Mouse (Mus musculus): ENCODE data around the gene Msi2. TPM values are rescaled to one million over a fixed set of nuclear protein-coding genes. Genes with fewer than 3 reads are reported as not detected.

Gene Msi2
- total and polyA plus RNA-seq, 2 experiments from 2014 or later, result 22.1 to 94.6 TPM

GRCm38 (mm10) chr11:88493795-88494559 lies 224.3 kb downstream of the Msi2 start:
- no peak overlapping the region for H3K4me3 ChIP-seq (ENCODE audit: low read depth, low read length)
- H3K4me1 ChIP-seq (ENCODE audit: control insufficient read depth, insufficient read depth), result peaks cover 36% of the 10 kb centered on the region
- H3K27ac ChIP-seq (ENCODE audit: low read depth), result no peak overlapping the region
- H3K9me3 ChIP-seq (replicated peaks; ENCODE audit: control insufficient read depth, low read length), result no peaks in the 10 kb centered on the region
- WGBS, result 89% methylated on average over 18 of the region's 18 CpGs
- no peak overlapping the region for H3K4me2 ChIP-seq (ENCODE audit: low read depth, low read length)
- H3K36me3 ChIP-seq (replicated peaks; ENCODE audit: control insufficient read depth, insufficient read depth, low read length), result no peaks in the 10 kb centered on the region
- no peak overlapping the region for H3K9ac ChIP-seq (replicated peaks; ENCODE audit: low read depth, low read length)
- TF ChIP-seq CTCF (IDR thresholded peaks at IDR 0.05; ENCODE audit: low read depth) (no peak), EP300 (IDR thresholded peaks at IDR 0.05; ENCODE audit: low read depth) (no peak)
- H3K27me3 ChIP-seq (ENCODE audit: control insufficient read depth, insufficient read depth, low read length), result no peaks in the 10 kb centered on the region
- ATAC-seq (ENCODE audit: insufficient read depth, low read depth) (no peak), DNase-seq (ENCODE audit: low spot score) (no peak)

DNA sequence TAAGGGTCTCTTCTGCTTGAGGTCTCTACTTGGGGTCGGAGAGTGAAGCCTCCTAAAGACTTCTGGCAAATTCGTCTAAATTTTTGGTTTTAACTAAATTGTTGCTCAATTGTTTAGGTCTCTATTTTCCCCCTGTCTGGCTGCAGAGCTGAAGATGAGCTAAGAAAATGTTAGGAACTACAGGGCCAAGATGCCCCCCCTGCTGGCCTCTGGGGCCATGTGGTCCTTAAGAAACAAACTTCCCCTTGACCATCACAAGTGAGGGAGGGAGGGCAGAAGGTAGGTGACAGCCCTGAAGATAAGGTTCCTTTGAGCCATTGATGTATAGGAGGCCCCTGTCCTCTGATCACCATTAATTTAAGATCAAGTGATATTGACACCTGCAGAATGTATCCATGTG lies 225.7 kb downstream of the Msi2 start:
- Histone ChIP-seq H3K4me3 (ENCODE audit: low read depth, low read length) (no peak overlapping the region), H3K9me3 (replicated peaks; ENCODE audit: control insufficient read depth, low read length) (no peaks in the 10 kb centered on the region), H3K4me2 (ENCODE audit: low read depth, low read length) (no peak overlapping the region), H3K4me1 (ENCODE audit: control insufficient read depth, insufficient read depth) (peaks cover 34% of the 10 kb centered on the region), H3K27ac (ENCODE audit: low read depth) (no peak overlapping the region), H3K27me3 (ENCODE audit: control insufficient read depth, insufficient read depth, low read length) (no peaks in the 10 kb centered on the region), H3K36me3 (replicated peaks; ENCODE audit: control insufficient read depth, insufficient read depth, low read length) (no peaks in the 10 kb centered on the region), H3K9ac (replicated peaks; ENCODE audit: low read depth, low read length) (no peak overlapping the region)
- WGBS, result 82% methylated on average over 2 of the region's 2 CpGs
- ATAC-seq (ENCODE audit: insufficient read depth, low read depth), result no peak
- no peak for DNase-seq (ENCODE audit: low spot score)
- TF ChIP-seq EP300 (IDR thresholded peaks at IDR 0.05; ENCODE audit: low read depth), result no peak

DNA sequence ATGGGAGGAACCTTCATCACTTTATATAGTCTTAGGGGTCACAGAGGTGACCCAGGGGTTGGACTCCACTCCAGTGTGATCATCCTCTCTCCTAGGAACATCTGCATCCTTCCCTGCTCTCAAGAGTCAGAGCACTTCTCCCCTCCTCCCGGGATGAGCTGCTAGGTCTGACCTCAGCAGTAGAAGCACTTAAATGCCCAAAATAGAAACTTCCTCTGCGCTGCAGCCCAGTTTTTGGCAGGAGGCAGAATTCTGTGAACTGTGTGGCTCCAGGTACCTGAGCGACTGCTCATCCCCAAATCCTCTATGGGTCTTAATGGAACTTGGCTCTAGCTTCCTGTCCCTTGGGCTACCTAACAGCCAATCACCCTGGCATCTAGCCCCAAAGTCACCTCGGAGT lies 228.3 kb downstream of the Msi2 start:
- peak; percentile 53 for ATAC-seq (ENCODE audit: insufficient read depth, low read depth)
- Histone ChIP-seq H3K9me3 (replicated peaks; ENCODE audit: control insufficient read depth, low read length) (no peaks in the 10 kb centered on the region), H3K4me2 (ENCODE audit: low read depth, low read length) (no peak overlapping the region), H3K27ac (ENCODE audit: low read depth) (peak overlapping the region; percentile 66), H3K4me3 (ENCODE audit: low read depth, low read length) (no peak overlapping the region), H3K27me3 (ENCODE audit: control insufficient read depth, insufficient read depth, low read length) (no peaks in the 10 kb centered on the region), H3K4me1 (ENCODE audit: control insufficient read depth, insufficient read depth) (peaks cover 42% of the 10 kb centered on the region), H3K9ac (replicated peaks; ENCODE audit: low read depth, low read length) (no peak overlapping the region), H3K36me3 (replicated peaks; ENCODE audit: control insufficient read depth, insufficient read depth, low read length) (no peaks in the 10 kb centered on the region)
- TF ChIP-seq EP300 (IDR thresholded peaks at IDR 0.05; ENCODE audit: low read depth) (no peak), CTCF (IDR thresholded peaks at IDR 0.05; ENCODE audit: low read depth) (no peak)
- 5% methylated on average over 4 of the region's 4 CpGs for WGBS
- peak; percentile 83 for DNase-seq (ENCODE audit: low spot score)

- Histone ChIP-seq H3K27me3 (ENCODE audit: control insufficient read depth, insufficient read depth, low read length) (no peaks in the 10 kb centered on the region), H3K9me3 (replicated peaks; ENCODE audit: control insufficient read depth, low read length) (no peaks in the 10 kb centered on the region), H3K27ac (ENCODE audit: low read depth) (peak overlapping the region; percentile 66), H3K4me2 (ENCODE audit: low read depth, low read length) (no peak overlapping the region), H3K4me3 (ENCODE audit: low read depth, low read length) (no peak overlapping the region), H3K9ac (replicated peaks; ENCODE audit: low read depth, low read length) (no peak overlapping the region), H3K36me3 (replicated peaks; ENCODE audit: control insufficient read depth, insufficient read depth, low read length) (no peaks in the 10 kb centered on the region), H3K4me1 (ENCODE audit: control insufficient read depth, insufficient read depth) (peaks cover 49% of the 10 kb centered on the region)
- WGBS, result 58% methylated on average over 17 of the region's 17 CpGs
- TF ChIP-seq EP300 (IDR thresholded peaks at IDR 0.05; ENCODE audit: low read depth), result peak; percentile 81
- no peak for TF ChIP-seq CTCF (IDR thresholded peaks at IDR 0.05; ENCODE audit: low read depth)
- DNase-seq (ENCODE audit: low spot score) (no peak), ATAC-seq (ENCODE audit: insufficient read depth, low read depth) (peak; percentile 47; the same call in 1 of the 2 replicates)
Measured at GRCm38 (mm10) chr11:88488941-88489724, 229.2 kb downstream of the Msi2 start.

GRCm38 (mm10) chr11:88488175-88488940 lies 230.0 kb downstream of the Msi2 start:
- Histone ChIP-seq H3K36me3 (replicated peaks; ENCODE audit: control insufficient read depth, insufficient read depth, low read length) (no peaks in the 10 kb centered on the region), H3K27ac (ENCODE audit: low read depth) (peak overlapping the region; percentile 66), H3K4me3 (ENCODE audit: low read depth, low read length) (no peak overlapping the region), H3K9me3 (replicated peaks; ENCODE audit: control insufficient read depth, low read length) (no peaks in the 10 kb centered on the region), H3K4me1 (ENCODE audit: control insufficient read depth, insufficient read depth) (peaks cover 53% of the 10 kb centered on the region), H3K9ac (replicated peaks; ENCODE audit: low read depth, low read length) (no peak overlapping the region), H3K4me2 (ENCODE audit: low read depth, low read length) (no peak overlapping the region), H3K27me3 (ENCODE audit: control insufficient read depth, insufficient read depth, low read length) (no peaks in the 10 kb centered on the region)
- no peak for TF ChIP-seq CTCF (IDR thresholded peaks at IDR 0.05; ENCODE audit: low read depth)
- TF ChIP-seq EP300 (IDR thresholded peaks at IDR 0.05; ENCODE audit: low read depth), result no peak
- no peak for DNase-seq (ENCODE audit: low spot score)
- ATAC-seq (ENCODE audit: insufficient read depth, low read depth), result peak; percentile 16; the same call in 1 of the 2 replicates
- 49% methylated on average over 13 of the region's 13 CpGs for WGBS
